Mouse (Mus musculus): Measurements from ENCODE around the gene Zfp882.
A peak's percentile ranks its signal among the peaks of the same experiment; 100 is the strongest.
"Not testable (repeated sequence)": the region's sequence is repeated elsewhere in the genome, so short reads cannot be mapped to it uniquely, and the experiment has no call there.

The Zfp882 gene

DNA sequence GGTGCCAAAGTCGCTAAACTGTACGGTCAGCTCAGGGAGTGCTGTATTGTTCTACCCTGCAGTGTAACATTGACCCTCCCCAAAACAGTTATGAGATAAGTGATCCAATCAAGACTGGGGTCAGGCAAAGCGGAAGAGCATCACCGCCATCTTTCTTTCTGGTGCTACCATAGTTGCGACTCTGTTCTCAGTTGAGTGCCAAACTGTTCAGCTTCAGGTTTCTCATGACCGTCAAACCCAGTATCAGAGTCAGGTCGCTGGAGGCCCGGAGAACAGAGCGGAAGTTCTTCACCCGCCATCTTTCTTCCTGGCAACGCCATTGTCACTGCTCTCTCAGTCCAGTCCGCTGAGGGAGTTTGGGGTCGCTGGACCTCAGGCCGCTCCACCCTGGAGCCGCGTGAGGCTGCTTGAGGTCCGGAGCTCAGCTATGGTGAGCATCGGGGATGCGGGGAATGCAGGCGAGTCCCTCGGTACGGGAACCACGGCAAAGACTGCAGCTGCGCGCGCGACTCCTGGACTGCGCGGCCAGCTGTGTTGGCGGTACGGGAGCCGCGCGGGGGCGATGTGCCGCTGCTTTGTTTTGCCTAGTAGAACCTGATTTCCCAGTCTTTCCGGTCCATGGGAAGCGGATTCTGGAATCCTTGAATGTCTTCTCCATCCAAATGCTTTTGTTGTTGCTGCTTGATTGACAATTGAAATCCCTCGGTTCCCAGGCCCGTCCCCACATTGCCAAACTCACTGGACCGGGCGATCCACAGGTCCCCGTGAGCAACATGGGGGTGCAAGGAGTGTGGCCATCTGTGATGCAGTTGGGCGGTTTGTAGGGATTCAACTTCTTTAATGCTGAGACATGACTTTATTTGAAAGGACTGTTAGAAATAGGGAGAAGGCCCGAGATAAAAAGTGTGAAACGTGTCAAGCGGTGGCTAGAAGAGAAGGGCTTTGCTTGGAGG, at the start of gene Zfp882, which contains the start of gene Zfp617:
TSS of gene Zfp882 (plus strand) at position 300 of the 953 bp plus-strand sequence.
TSS of gene Zfp617 (plus strand) at position 327 of the 953 bp plus-strand sequence.
- peaks cover 2% of the 10 kb centered on the region; the same call in 1 of the 2 replicates for H3K36me3 ChIP-seq (ENCODE audit: insufficient read depth, low read length)
- TF ChIP-seq POU5F1 (IDR thresholded peaks at IDR 0.05; ENCODE audit: borderline replicate concordance, low read length) (no peak), CTCF (conservative IDR thresholded peaks at IDR 0.05; ENCODE audit: low read length) (no peak), NANOG (IDR thresholded peaks at IDR 0.05; ENCODE audit: borderline replicate concordance, low read length) (no peak)
- peaks cover 35% of the 10 kb centered on the region for H3K9me3 ChIP-seq (ENCODE audit: low read length)
- peak within 1 kb of the TSS; percentile 89 for H3K4me3 ChIP-seq (replicated peaks; ENCODE audit: low read length)
- no peaks in the 10 kb centered on the region for H3K27me3 ChIP-seq (ENCODE audit: insufficient read depth, low read length)
- 0 out of 2 replicates have a peak, but pooled peaks cover 6% of the 10 kb centered on the region for H3K4me1 ChIP-seq (replicated peaks; ENCODE audit: low read depth, low read length)

DNA sequence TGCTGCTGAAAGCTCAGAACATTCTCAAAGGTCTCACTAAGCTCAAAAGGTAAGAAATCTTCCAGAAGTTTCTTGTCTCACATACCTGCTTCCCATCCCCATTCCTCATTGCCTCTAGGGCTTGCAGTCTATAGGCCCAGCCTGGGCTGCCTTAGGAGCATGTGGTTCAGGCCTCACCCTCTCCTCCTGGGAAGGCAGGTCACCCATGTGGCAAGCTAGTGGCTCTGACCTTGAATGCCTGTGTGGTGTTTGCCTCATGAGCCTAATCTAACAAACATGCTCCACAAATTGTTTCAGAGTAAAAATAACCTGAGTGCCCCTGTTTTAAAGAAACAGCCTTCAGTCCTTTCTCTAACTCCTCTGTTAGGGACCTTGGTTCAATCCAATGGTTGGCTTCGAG, 46.9 kb upstream of the Zfp882 start:
- H3K4me3 ChIP-seq (replicated peaks; ENCODE audit: low read length); H3K27me3 ChIP-seq (ENCODE audit: insufficient read depth, low read length); H3K4me1 ChIP-seq (replicated peaks; ENCODE audit: low read depth, low read length); H3K9me3 ChIP-seq (ENCODE audit: low read length); H3K36me3 ChIP-seq (ENCODE audit: insufficient read depth, low read length): not testable (repeated sequence)

DNA sequence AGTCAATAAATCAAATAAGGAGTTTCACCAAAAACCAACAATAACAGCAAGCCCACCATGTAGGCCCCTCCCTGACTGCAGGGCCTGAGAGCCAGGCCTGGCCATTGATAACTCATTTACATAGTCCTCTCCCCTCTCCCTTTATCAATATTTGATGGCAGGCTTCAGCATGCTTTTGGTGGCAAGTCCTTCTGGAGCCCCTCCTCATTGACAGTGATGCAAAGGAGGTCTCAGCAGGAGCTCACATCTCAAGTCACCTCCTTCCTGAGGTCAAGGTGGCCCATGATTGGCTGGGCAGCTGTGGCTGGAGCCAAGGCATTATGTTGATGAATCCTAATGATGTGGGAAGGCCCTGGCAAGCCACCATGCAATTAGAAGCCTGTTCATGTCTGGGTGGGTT, 46.4 kb upstream of the Zfp882 start:
- H3K36me3 ChIP-seq (ENCODE audit: insufficient read depth, low read length); H3K4me3 ChIP-seq (replicated peaks; ENCODE audit: low read length); H3K9me3 ChIP-seq (ENCODE audit: low read length); H3K4me1 ChIP-seq (replicated peaks; ENCODE audit: low read depth, low read length); H3K27me3 ChIP-seq (ENCODE audit: insufficient read depth, low read length): not testable (repeated sequence)

DNA sequence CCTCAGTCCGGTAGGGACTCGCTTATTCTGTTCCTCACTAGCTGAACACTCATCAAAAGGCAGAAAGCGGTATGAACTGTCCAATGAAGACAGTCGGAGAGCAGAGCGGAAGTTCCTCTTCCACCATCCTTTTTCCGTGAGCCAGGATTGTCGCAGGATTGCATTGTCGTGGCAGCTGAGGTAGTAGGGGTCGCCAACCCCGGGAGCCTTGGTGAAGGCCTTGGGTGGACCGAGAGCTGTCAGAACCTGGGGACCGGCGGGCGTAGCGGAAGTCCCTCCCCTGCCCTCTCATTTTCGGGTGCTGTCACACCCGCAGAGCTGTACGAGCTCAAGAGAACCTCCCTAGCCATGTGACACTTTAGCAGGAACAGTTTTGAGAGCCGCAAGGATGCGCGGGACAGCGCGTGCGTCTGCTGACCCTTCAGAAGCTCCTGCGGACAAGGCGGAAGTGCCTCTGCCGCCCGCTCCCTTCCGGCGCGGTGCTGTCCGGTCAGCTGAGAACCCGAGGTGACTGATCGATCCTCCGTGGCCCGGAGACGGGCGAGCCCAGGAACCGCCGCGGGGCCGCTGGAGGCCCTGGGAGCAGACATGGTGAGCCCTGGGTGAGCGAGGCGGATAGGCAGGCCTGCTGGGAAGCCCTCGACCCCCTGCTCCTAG, 26.7 kb upstream of the Zfp882 start, which contains the start of gene Zfp709:
TSS of gene Zfp709 (plus strand) at position 402 of the 657 bp plus-strand sequence.
- peak within 1 kb of the TSS; percentile 88 for H3K4me3 ChIP-seq (replicated peaks; ENCODE audit: low read length)
- H3K4me1 ChIP-seq (replicated peaks; ENCODE audit: low read depth, low read length): no peaks in the 10 kb centered on the region
- H3K9me3 ChIP-seq (ENCODE audit: low read length): peaks cover 19% of the 10 kb centered on the region
- no peak for TF ChIP-seq CTCF (conservative IDR thresholded peaks at IDR 0.05; ENCODE audit: low read length)
- TF ChIP-seq NANOG (IDR thresholded peaks at IDR 0.05; ENCODE audit: borderline replicate concordance, low read length): no peak
- no peak for TF ChIP-seq POU5F1 (IDR thresholded peaks at IDR 0.05; ENCODE audit: borderline replicate concordance, low read length)
- 0 out of 2 replicates have a peak, but pooled peaks cover 7% of the 10 kb centered on the region for H3K36me3 ChIP-seq (ENCODE audit: insufficient read depth, low read length)
- H3K27me3 ChIP-seq (ENCODE audit: insufficient read depth, low read length): peaks cover 10% of the 10 kb centered on the region; the same call in 1 of the 2 replicates

DNA sequence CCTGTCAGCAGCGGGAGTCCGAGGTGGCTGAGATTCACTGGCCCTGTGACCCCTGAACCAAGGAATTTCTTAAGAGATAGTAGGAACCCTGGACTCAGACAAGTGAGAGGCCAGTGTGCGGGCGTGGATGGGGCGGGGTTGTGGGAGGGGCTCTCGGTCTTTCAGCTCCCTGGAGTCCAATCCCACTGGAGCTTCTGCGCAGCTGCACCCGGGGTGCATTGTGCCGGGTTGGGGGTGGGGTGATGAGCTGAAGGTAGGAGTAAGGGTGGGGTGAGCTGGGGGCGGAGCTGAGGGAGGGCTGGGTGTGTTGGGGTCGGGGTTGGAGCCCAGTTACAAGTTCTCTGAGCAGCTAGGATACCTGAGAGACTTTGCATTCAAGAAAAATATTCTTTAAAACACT, 7.7 kb upstream of the Zfp882 start:
- not testable (repeated sequence) for H3K27me3 ChIP-seq (ENCODE audit: insufficient read depth, low read length); H3K36me3 ChIP-seq (ENCODE audit: insufficient read depth, low read length)
- peaks cover 38% of the 10 kb centered on the region for H3K9me3 ChIP-seq (ENCODE audit: low read length)
- H3K4me3 ChIP-seq (replicated peaks; ENCODE audit: low read length): peak overlapping the region; percentile 29; the same call in 1 of the 2 replicates
- peaks cover 10% of the 10 kb centered on the region; the same call in 1 of the 2 replicates for H3K4me1 ChIP-seq (replicated peaks; ENCODE audit: low read depth, low read length)

DNA sequence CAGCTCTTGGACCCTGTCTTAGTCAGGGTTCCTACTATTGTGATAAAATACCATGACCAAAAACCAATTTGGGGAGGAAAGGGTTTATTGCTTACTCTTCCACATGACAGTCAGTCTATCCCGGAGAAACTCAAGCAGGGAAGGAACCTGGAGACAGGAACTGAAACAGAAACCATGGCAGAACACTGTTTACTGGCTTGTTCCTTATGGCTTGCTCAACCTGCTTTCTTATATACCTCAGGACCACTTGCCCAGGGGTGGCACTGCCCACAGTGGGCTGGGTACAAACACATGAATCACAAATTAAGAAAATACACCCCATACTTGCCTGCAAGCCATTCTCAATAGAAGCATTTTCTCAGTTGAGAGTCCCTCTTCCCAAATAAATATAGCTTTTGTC, 5.3 kb upstream of the Zfp882 start:
- H3K27me3 ChIP-seq (ENCODE audit: insufficient read depth, low read length); H3K4me3 ChIP-seq (replicated peaks; ENCODE audit: low read length); H3K36me3 ChIP-seq (ENCODE audit: insufficient read depth, low read length): not testable (repeated sequence)
- peaks cover 10% of the 10 kb centered on the region; the same call in 1 of the 2 replicates for H3K4me1 ChIP-seq (replicated peaks; ENCODE audit: low read depth, low read length)
- H3K9me3 ChIP-seq (ENCODE audit: low read length): peaks cover 59% of the 10 kb centered on the region

DNA sequence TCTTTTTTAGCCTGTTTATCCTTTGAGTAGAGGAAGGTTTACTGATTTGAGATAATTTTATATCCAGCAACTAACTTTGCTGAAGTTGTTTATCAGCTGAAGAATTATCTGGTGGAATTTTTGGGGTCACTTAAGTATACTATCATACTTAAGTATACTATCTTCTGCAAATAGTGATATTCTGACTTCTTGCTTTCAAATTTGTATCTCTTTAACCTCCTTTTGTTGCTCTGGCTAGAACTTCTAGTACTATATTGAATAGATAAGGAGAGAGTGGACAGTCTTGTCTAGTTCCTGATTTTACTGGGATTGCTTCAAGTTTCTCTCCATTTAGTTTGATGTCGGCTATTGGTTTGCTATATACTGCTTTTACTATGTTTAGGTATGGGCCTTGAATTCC, 1.6 kb upstream of the Zfp882 start:
- Histone ChIP-seq H3K27me3 (ENCODE audit: insufficient read depth, low read length) (no peaks in the 10 kb centered on the region), H3K4me3 (replicated peaks; ENCODE audit: low read length) (no peak overlapping the region), H3K36me3 (ENCODE audit: insufficient read depth, low read length) (no peaks in the 10 kb centered on the region), H3K4me1 (replicated peaks; ENCODE audit: low read depth, low read length) (0 out of 2 replicates have a peak, but pooled peaks cover 6% of the 10 kb centered on the region), H3K9me3 (ENCODE audit: low read length) (peaks cover 52% of the 10 kb centered on the region)
- TF ChIP-seq POU5F1 (IDR thresholded peaks at IDR 0.05; ENCODE audit: borderline replicate concordance, low read length) (no peak), NANOG (IDR thresholded peaks at IDR 0.05; ENCODE audit: borderline replicate concordance, low read length) (no peak), CTCF (conservative IDR thresholded peaks at IDR 0.05; ENCODE audit: low read length) (no peak)

DNA sequence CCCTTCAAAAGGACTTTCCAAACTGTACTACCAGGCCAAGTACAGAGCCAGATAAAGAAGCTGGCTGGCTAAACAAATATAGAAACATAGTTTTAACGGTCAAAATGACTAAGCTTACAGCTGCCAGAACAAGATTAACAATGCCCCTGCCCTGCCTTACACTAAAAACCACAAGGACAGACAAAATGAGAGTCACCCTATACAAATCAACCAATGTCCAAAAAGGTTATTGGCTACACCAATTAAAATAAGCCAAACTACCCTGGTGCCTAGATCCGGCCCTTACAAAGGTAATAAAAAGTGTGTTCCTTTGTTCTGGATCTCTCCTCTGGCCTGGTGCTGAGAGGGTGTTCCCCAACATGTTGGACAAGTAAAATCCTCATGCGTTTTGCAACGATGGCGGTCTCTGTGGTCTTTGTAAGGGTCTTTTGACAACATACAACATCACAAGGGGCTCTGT, 580 bp upstream of the Zfp882 start:
- H3K36me3 ChIP-seq (ENCODE audit: insufficient read depth, low read length): no peaks in the 10 kb centered on the region
- H3K4me1 ChIP-seq (replicated peaks; ENCODE audit: low read depth, low read length): 0 out of 2 replicates have a peak, but pooled peaks cover 6% of the 10 kb centered on the region
- H3K27me3 ChIP-seq (ENCODE audit: insufficient read depth, low read length): no peaks in the 10 kb centered on the region
- TF ChIP-seq CTCF (conservative IDR thresholded peaks at IDR 0.05; ENCODE audit: low read length) (no peak), NANOG (IDR thresholded peaks at IDR 0.05; ENCODE audit: borderline replicate concordance, low read length) (no peak), POU5F1 (IDR thresholded peaks at IDR 0.05; ENCODE audit: borderline replicate concordance, low read length) (no peak)
- H3K9me3 ChIP-seq (ENCODE audit: low read length): peaks cover 42% of the 10 kb centered on the region
- H3K4me3 ChIP-seq (replicated peaks; ENCODE audit: low read length): peak overlapping the region; percentile 89

DNA sequence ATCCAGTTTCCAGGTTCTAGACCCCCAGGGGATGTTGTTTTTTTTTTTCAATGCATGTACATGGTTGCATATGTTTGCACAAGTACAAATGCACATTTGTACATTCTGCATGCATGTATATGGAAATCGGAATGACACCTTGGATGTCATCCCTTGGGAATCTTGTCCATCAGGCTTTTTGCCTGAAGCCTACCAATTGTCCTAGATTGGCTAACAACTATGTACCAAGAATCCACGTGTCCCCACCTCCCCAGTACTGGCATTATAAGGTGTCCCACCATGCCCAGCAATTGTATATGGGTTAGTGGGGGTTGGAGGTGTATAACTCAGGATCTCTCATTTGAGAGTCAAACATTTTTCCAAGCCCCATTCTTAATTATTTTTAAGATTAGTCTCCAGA, 3.9 kb downstream of the Zfp882 start:
- Histone ChIP-seq H3K4me3 (replicated peaks; ENCODE audit: low read length) (no peak overlapping the region), H3K27me3 (ENCODE audit: insufficient read depth, low read length) (no peaks in the 10 kb centered on the region), H3K36me3 (ENCODE audit: insufficient read depth, low read length) (peaks cover 18% of the 10 kb centered on the region), H3K4me1 (replicated peaks; ENCODE audit: low read depth, low read length) (0 out of 2 replicates have a peak, but pooled peaks cover 6% of the 10 kb centered on the region), H3K9me3 (ENCODE audit: low read length) (peaks cover 10% of the 10 kb centered on the region)
- TF ChIP-seq POU5F1 (IDR thresholded peaks at IDR 0.05; ENCODE audit: borderline replicate concordance, low read length): no peak
- no peak for TF ChIP-seq CTCF (conservative IDR thresholded peaks at IDR 0.05; ENCODE audit: low read length)
- TF ChIP-seq NANOG (IDR thresholded peaks at IDR 0.05; ENCODE audit: borderline replicate concordance, low read length): no peak

Data from E14TG2a.4 (cell line).